Mouse (Mus musculus) granulocyte monocyte progenitor cell, adult 5-6 weeks (primary cell): ENCODE results near the gene Ralgapa1. TPM values are rescaled to one million over a fixed set of nuclear protein-coding genes. Genes with fewer than 3 reads are reported as not detected.
"Not testable (repeated sequence)": the region's sequence is repeated elsewhere in the genome, so short reads cannot be mapped to it uniquely, and the experiment has no call there.

Experiments
- ATAC-seq: replicated peaks from 2 replicates; pipeline ENCODE4 v1.8.0; 2016; ENCODE audit warnings: mild to moderate bottlenecking, moderate TSS enrichment, inconsistent platforms; ENCODE audit not compliant: poor library complexity, severe bottlenecking
- total RNA-seq, 2 experiments: library from RNA; stranded (forward) in 1 of 2; stranded (reverse) in 1 of 2; fragments of 200-712, 200-1000 nt in 1 of 2; fragments of >200 nt in 1 of 2; fragmentation: Nextera tagmentation in 1 of 2; gene quantifications; 2 replicates each; pipeline ENCODE4 v1.2.3; 2014 to 2017

Ralgapa1 gene
- total RNA-seq, 2 experiments from 2014 or later = 34.2 to 36.7 TPM

DNA sequence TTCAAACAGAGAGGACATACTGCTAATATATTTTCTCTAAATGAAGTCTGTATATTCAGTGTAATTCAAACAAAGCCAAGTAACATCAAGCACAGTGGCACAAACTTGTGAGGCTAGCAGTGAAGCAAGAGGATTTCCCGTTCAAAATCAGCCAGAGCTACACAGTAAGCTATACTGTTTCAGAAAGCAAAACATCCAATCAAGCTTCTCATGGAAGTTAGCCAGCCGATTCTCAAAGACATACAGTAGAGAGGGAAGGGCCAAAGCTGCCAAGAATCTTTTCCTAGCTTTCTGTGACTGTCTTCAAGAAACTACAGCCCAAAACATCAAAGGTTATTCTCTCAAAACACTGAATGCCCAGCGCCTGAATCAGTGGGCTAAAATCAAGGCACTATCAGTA, 15.9 kb downstream of the Ralgapa1 start:
- ATAC-seq = no peak

DNA sequence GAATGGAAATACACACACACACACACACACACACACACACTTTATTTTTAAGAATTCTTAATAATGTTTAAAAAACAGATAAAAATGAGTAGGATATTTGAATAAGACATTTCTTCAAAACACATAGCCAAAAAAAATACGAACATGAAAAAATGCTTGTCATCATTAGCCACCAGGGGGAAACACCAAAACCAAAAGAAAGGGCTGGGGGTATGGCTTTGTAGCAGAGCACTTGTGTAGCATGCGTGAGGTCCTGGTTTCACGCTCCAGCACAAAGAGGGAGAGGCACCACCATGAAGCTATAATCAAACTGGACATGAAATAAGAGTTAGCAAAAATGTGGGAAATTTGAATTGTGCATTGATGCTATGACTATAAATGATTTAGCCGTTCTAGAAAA, 19.8 kb downstream of the Ralgapa1 start:
- 0 out of 2 replicates have a peak, but pooled peaks have one; percentile 27 for ATAC-seq

DNA sequence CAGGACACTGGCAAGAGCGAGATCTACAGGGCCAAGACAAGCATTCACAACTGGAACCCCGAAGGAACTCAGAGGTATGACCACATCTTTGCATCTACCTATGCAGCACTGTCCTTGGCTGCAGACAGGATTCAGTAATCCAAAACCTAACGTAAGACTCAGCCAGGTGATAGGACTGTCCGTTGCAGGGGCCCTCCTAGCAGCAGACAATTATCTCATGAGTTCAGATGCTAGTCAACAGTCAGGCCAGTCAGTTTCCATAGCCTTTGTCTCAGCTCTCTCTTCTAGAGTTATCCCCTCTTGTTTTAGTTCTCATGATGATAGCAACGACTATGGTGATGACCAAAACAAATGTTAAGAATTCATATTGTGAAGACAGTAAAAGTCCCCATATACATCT, 20.8 kb downstream of the Ralgapa1 start:
- no peak for ATAC-seq

DNA sequence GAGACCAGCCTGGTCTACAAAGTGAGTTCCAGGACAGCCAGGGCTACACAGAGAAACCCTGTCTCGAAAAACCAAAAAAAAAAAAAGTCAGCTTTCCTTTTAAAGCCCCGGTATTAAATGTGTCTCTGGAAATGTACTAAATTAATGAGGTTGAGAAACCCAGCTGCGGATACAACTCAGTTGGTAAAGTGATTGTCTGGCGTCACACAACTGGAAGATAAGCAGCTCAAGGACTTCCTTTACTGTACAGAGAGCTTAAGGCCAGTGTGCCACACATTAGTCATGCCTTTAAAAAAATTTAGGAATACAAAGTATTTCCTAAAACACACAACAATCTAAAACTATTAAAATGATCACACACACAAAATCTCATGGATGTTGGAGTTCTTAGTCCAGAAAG, 22.2 kb downstream of the Ralgapa1 start:
- no peak for ATAC-seq

DNA sequence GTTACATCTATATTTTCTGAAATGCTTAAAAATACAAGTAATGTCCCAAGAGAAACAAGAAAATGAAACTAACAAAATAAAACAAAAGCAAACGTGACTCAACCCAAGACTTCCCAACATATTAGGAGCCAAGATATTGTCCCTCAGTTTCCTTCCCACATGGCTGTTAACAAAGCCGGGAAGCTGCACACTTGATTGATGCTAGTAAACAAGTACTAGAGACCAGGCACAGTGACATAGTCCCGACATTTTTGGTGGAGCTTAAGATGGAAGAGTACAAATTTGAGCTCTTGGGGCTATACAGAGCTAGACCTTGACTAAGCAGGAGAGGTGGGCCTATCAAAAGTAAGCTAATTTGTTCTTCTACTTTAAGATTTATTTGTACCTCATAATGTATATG, 23.9 kb downstream of the Ralgapa1 start:
- no peak for ATAC-seq

DNA sequence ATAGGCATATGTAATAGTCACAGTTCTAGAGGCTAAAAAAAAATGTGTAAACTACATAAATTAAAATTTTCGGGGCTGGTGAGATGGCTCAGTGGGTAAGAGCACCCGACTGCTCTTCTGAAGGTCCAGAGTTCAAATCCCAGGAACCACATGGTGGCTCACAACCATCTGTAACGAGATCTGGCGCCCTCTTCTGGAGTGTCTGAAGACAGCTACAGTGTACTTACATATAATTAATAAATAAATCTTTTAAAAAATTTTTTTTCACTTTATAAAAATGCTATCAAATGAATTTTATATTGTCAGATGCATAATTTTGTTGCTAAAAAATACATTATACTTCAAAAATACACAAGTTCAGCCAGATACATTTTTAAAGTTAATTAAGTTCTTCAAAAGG, 26.5 kb downstream of the Ralgapa1 start:
- ATAC-seq = not testable (repeated sequence)

DNA sequence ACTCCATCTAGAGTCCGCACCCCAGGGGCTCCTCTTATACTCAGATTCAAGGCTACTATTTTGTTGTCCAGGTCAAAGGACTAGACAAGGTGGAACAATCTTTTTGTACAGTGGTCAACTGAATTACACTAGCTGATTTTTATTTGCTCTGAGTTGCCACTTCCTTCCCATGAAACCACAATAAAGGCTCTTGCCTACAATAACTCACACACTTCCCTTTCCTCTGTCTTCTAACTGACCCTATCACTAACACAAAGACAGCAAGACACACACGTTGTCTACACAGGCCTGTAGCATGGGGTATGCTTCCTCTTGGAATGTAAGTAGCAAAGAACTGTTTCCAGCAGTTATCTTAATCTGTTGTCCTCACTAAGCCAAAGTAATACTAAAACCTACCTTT, 35.7 kb downstream of the Ralgapa1 start:
- ATAC-seq = peak; percentile 82

DNA sequence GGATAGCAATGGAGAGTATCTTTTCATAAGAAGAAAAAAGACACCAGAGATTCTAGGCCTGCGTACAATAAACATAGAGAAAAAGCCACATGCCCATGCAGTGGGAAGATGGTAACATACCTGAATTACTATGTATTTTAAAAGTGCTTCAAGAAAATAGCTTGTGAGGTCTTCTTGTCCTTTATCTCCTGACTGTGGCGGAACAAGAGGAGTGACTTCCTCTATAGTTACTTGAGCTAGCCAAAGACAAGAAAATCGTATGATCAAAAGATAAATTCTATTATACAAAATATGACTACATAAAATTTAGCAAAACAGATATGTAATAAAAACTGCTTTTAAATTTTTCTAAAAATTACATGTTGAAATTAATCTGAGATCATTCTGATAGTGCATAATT, 38.3 kb downstream of the Ralgapa1 start:
- ATAC-seq = no peak

DNA sequence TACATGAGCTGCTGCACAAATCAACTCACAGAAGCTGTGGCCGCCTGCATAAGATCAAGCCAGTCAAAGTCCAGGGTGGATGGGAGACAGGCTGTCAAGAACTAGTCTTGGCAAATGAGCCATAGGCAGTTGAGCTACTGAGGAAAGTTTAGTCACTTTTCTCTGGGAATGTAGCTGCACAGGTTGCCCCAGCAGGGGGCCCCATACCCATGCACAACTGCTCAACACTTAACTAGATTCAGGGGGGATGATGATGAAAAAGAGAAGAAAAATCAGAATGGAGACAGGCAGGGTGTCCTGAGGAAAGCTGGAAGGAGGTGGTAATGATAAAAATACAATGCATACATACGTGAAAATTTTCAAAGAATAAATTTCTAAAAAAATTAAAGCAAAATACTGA, 42.7 kb downstream of the Ralgapa1 start:
- ATAC-seq = peak; percentile 70

DNA sequence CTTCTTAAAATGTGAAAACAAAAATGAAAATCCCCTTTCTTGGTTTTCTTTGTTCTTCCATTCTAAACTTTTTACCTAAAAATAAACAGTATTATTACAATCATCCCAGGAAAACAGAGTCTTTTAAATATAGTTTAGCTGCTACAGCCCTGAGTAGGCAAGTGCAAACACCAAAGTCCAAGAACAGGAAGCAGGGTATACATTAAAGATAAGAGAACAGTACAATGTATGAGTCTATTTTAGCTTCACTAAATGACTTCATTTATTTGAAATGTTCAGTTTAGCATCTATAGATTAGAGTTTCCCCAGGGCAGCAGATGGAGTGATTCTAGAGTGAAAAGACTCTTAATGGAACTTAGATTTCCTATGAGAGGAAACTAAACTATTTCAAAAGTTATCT, 43.6 kb downstream of the Ralgapa1 start:
- ATAC-seq = no peak

DNA sequence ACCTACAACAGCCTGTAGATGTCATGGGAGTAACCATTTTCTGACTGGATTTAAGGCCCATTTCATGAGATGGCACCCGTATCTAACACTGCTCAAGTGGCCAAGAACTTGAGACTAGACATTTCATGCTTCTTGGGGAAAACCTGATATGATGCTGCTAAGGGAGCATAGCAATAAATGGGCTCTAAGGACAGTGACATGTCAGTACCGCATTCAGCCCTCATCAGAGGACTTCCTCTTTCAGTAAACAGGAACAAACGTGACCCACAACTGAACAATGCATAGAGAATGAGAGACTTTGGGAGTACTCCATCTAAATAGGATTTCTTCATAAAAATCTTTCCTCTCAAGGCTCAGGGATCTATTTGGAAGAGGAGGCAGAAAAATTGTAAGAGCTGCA, 46.7 kb downstream of the Ralgapa1 start:
- peak; percentile 87 for ATAC-seq

DNA sequence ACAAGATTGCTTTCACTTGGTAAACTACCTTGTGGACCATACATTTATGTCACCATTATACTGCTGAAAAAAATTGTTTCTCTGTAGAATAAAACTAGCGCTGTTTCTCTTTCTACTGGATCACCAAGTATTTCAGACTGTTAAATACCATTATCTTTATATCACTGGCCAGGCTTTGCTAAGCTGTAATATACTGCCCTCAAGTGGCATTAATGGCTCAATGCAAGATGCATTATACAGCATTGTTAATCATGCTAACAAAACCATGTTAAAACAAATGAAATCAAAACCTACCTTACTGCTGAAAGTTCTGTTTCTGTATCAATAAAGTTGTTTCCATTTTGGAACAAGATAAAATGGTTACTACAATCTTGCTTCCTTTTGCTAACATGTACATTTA, 100.6 kb downstream of the Ralgapa1 start:
- ATAC-seq = peak; percentile 46; the same call in 1 of the 2 replicates

DNA sequence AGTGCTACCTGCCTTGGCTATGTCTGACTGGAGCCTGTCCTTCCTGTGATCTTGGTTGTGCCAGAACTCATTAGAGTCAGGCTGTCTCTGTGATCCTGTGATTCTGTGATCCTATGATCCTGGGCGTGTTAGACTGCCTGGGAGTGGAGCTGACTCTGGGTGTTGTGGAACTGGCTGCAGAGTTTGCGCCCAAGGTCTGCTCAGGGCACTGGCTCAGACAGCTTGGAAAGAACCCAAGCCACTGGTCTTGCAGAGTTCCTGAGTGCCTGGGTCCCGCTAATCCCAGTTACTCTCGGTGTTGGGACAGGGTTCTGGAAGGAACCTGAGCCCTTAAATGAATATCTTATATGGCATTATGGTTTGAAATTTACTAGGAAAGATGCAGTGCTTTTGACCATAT, 115.1 kb downstream of the Ralgapa1 start:
- no peak for ATAC-seq

DNA sequence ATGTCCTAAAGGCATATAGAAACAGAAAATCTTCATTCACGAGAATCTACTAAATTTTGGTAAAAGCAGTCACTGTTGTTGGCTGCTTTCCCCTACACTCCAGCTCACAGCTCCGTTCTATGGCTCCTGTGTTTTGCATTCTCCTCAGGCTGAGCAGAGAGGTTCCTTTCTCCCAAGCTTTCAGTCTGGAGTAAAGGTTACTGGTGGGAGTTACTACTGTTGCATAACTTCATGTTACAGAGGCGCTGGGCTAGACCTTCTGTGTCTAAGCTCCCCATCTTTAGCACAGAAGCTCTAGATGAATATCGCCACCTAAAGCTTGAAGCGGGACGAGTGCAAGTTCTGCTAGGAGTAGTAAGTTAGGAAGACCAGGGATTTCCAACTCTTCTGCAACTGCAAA, 154.3 kb downstream of the Ralgapa1 start:
- no peak for ATAC-seq

DNA sequence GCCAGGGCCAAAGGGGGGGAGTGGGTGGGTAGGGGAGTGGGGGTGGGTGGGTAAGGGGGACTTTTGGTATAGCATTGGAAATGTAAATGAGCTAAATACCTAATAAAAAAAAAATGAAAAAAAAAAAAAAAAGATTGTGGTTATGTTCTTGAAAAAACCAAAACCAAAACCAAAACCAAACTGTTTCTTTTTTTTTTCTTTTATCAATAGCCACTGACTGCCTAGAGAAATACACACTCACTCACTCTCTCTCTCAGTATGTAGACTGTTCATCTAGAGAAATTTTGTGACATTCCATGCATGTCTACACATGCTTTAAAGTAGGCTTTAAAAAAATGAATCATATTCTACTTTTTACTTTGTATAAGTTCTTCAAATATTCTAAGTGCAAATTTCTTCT, 157.8 kb downstream of the Ralgapa1 start:
- ATAC-seq = not testable (repeated sequence)

DNA sequence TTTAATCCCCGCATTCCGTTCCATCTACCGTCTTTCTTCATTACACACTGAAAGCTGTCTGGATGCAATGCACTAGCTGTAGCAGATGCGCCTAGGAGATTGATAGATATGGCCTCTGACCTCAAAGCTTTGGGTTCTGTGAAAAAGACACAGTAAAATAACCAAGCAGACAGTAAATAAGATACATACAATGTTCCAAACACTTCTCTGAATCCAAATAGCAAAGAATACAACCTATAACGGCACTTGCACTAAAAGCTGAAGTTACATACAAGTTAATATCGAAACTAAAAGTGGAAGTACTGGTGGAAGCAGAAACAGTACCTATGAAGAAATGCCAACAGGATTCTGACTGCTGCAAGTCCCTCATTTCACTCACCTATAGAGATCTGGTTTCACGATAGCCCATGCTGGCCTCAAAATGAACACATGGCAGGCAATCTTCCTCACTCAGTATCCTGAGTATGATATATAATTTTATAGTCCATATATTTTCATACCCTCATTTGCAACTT, 172.9 kb downstream of the Ralgapa1 start:
- peak; percentile 46; the same call in 1 of the 2 replicates for ATAC-seq

DNA sequence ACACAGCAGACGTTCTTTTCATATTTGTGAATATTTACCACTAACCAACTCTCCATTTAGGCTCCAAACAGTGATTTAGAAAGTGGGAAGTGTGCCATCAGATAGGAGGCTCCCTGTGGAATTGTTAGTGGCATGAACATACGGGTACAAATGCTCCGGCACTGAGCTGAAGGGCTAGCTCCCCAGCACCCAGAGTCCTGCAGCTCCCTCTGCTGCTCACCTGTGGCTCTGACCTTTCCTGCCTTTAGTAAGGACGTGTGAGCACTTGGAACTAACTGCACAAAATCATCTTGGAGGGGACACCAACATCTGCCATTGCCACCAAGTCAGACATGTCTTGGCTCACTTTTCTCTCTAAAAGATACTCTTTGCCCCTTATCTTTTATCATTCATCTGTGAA, 194.3 kb downstream of the Ralgapa1 start:
- no peak for ATAC-seq

DNA sequence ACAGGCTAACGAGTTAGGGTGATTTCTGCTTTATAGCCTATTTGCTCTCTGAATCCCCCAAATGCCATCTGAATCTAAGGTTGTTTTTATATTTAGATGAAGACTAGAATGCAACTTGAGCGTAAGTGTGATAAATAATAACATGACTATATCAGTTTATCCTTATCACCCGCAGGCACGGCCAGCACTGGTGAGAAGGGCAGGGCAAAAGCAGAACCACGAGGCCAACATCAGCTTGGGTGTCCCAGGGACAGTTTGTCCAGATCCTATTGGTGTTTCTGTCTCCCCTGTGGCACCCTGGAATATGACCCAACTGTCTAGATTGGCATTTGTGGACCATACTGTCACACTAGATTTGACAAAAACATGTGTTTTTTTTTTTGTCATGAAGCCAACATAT, 197.7 kb downstream of the Ralgapa1 start:
- ATAC-seq = no peak

DNA sequence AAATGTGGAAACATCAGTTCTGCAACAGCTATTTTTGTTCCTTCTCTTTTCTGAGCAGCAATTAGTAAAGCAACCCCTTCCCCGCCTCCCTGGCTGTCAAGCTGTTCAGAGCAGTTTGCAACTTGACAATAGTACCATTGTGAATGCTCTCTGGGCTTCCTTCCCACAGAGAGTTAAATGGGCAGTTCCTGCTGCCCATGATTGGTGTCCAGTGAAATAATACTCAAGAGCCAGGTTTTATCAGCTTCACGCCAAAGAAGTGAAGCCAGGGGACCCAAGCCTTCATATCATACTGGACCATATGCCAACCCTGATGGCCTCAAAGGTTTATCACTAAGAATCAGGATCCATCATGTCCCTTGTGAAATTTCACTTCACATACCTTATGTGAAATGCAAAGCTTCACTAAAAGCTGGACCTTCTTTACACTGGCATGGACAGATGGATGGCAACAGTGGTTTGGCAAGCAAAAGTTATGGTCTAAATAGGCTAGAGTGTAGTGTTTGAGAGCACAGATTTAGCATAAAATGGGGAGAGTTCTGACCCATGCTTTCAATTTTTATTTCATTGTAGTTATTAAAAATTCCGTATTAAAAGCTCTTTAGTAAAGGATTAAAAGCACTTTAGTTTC, 198.2 kb downstream of the Ralgapa1 start:
- ATAC-seq = no peak

DNA sequence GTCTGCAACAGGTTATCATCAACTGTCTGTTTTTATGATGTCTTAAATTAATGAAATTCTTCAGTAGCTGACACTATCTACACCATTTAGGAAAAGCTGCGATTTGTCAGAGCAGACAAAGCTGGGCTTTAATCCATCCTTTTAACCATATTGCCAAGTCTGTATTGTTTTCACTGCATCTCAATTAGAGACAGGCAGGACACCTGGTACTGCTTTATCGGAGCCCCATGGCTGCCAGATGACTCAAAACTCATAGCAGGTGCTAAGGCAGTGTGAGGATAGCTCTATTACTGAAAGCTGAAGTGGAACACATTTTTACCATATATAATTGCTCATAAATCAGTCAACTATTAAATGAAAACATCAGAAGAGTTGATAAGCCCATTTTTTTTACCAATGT, 200.6 kb downstream of the Ralgapa1 start:
- no peak for ATAC-seq

DNA sequence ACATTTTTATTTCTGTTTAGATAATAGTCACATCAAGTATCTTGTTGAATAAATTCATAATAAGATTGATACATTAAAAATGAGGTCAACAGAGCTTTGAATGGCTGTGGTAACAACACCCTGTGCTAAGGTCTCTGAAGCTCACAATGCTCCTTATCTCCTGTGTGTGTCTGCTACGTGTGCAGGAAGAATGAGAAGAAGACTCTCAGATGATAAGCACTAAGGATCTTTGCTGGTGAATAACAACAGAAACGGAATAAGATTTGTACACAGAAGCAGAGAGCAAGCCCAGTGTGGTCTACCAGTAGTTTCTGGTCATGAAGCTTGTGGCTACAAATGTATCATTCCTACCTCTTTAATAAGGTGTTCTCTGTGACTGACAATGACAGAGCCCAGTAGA, 210.2 kb downstream of the Ralgapa1 start:
- no peak for ATAC-seq

DNA sequence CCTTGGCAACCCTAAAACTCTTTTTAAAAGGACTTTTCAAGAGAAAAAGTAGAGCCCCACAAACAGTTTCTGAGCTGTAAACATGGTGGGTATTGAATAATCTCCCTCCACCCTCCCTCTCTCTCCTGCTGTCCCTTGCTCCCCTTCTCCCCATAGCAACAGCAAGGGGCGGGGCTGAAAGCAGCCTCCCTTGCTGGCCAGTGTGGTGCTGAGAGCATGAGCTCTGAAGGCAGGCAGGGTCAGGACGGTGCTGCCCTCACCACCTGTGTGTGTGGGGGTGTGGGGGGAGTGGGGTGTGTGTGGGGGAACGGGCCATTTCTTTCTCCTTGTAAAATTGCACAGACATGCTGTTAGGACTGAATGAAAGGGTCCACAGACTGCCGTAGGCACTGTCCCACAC, 213.1 kb downstream of the Ralgapa1 start:
- no peak for ATAC-seq

DNA sequence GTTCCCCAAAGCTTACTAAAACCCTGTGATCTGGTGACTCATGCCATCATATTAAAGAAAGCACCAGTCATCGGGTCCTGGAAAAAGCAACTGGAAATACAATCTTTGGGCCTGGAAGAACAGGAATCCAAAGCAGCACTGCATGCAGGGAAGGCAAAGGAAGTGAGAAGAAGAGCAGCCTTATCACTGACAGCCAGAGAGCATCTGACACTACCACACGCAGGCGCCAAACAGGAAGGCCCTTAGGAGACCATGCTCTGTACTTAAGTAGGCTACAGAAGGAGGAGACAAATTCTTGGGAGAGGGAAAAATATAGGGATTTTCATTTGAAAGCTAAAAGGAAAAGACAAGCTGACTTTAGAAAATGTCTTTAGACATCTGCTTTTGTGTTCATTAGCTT, 216.6 kb downstream of the Ralgapa1 start:
- ATAC-seq = no peak
